Mouse (Mus musculus) spleen, adult 2 months (tissue): ENCODE results near the gene Lhfp.

ENCODE experiments used
- CTCF ChIP-seq: fragments of 200-500 bp; IDR thresholded peaks from 2 replicates; pipeline ENCODE4 v1.5.1; 2011; ENCODE audit warnings: mild to moderate bottlenecking, inconsistent platforms; ENCODE audit not compliant: insufficient read depth, insufficient read length, insufficient replicate concordance; ENCODE audit errors: extremely low read depth
- POLR2A ChIP-seq: fragments of 200-500 bp; IDR thresholded peaks from 2 replicates; pipeline ENCODE4 v1.6.1; 2011; ENCODE audit warnings: low read depth, low read length, inconsistent platforms

DNA sequence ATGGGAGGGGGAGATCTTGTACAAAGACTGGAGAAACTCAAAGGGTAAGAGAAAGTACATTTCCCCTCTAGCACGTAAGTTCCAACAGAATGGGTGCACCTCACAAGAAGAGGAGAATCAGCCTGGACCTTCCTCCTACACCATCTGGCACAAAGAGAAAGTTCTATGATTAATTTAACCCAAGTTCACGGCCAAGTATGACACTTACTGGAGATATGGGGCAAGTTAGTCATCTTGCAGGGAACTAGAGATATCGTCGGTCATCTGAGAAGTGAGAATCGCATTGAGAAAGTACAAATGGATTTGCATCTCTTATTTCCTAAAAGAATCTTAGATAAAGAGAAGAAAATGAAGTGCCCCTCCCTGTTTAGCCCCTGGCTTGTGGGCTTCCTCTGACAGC, 211.2 kb downstream of the Lhfp start:
- TF ChIP-seq CTCF (no peak), POLR2A (no peak)
